Mouse (Mus musculus) lung, adult 18-20 months (tissue): ENCODE data around the gene Ufsp2.
A peak's percentile ranks its signal among the peaks of the same experiment; 100 is the strongest.

ENCODE experiments used
- DNase-seq, 2 experiments: peaks; one replicate each; pipeline ENCODE4 v3.0.0; 2022; ENCODE audit warnings: mixed read lengths in 2 of 2

Gene Ufsp2

DNA sequence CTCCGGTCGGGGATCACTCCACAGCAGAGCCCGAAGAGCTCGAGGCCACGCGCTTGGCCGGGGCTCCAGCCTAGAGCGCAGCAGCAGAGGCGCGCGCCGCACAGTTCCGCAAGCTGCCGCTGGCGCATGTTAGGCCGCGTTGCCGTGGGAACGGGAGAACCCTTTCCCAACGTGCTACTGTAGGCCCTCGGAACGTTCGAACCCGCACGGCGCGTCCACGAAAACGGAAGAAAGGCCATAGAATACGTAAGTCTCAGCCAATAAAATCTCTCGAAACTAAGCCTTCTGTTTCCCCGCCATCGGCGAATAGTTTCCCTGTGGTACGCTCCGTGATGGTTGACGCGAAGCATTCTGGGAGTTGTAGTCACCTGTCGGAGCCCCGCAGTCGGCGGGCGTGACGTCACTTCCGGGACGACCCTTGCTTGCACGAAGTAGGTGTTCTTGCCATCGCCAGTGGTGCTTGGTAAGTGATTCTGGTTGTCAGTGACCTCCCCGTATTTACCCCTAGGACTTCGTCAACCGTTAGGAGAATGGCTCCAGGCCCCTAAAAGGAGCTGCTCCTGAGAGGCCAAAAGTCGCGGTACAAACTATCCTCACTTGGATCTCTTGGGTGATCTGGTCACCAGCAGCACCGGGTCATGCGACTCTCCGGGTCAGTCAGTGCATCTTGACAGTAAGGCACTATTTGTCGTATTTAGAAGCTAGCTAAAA lies at the start of gene Ufsp2, which contains the start of gene 1700029J07Rik:
Gene Ufsp2, plus strand, starts transcription at position 403 of the 711 bp plus-strand sequence.
Gene 1700029J07Rik, minus strand, starts transcription at position 127 of the 711 bp plus-strand sequence.
- DNase-seq, result peak; percentile 97

DNA sequence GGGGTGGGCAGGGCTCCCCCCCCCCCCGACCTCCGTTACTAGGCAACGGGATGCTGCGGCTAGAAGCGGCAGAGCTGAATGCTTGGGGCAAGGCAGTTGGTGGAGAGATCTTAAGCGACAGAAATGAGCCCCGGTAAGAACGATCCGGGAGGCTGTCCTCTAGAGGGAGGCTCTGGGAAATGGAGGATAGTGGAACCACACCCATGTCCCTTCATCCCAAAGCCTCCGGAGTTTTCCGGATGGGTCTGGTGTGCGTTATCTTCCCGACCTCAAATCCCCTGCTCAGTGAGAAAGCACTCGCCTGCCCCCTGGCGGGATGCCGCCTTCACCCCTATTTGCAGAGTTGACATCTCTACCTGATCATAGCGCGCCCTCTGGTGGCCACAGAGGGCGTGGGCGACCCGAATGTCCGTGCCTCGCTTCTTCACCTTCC lies 40.7 kb upstream of the Ufsp2 start, which contains the start of gene Ccdc110:
Gene Ccdc110, plus strand, starts transcription at position 38 of the 433 bp plus-strand sequence.
- DNase-seq, result peak; percentile 89 to 93

DNA sequence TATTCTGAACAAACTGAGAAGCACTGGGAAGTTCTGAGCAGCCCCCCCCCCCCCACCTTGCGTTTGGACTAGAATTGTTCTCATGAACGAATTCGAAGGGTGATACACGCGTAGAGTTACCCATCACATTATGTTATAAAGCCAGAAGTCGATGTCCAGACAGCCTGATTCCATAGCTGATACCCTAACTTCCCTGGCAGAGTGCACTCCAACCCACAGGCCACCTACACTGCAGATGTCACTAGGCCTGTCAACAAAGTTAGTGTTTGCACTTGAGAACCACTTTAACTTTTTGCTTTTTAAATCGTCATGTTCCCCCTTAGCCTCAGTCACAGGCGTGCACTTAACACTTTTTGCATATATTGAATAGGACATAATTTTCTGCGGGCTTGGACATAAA lies 38.3 kb upstream of the Ufsp2 start:
- no peak for DNase-seq

DNA sequence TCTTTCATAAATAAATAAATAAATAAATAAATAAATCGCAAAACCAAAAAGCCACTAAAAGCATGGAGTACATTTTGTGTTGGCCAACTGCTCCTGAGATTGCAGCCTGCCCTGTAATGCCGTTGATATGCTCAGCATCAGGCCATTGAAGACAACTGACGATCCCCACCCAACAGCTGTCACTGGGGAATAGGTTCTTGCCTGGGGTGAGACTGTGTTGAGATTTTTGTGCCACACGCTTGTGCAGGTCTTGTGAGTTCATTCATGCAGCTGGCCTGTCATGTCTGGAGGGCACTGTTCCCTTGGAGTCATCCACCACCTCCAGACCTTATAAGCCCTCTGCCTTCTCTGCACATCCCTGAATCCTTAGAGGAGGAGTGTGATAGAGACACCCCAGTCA lies 29.0 kb upstream of the Ufsp2 start:
- no peak for DNase-seq

DNA sequence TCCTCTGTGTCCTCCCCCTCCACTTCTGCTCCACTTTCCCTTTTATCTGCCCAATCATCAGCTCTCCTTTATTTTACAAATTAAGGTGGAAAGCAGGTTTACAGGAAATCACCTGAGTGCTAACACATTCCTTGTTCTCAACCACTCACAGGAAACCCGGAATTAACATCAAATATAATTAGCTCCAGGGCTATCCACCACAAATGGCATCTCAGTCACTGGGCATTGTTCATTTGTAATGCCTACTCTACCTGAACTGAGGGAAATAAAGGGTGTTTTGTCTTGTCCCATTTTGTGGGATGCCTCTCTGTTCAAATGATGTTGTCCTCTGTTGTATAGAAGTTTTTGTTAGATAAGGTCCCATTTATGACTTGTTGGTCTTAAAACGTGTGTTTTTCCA lies 24.7 kb upstream of the Ufsp2 start:
- no peak for DNase-seq

DNA sequence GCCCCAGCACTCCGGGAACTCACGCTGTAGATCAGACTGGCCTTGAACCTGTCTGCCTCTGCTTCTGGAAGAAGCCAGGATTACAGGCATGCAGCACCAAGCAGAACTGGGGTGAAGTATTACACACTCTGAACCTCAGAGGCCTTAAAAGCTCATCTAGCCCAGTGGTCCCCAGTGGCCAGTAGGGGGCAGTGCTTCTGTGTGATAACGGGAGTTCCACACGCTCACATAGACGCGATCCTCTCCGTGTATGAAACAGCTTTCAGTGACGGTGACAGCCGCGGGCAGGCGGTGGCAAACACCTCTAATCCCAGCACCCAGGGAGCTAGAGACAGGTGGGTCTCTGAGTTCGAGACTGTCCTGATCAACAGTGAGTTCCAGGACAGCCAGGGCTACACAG lies 4.4 kb upstream of the Ufsp2 start:
- peak in 1 of 2 experiments; percentile 3 for DNase-seq

DNA sequence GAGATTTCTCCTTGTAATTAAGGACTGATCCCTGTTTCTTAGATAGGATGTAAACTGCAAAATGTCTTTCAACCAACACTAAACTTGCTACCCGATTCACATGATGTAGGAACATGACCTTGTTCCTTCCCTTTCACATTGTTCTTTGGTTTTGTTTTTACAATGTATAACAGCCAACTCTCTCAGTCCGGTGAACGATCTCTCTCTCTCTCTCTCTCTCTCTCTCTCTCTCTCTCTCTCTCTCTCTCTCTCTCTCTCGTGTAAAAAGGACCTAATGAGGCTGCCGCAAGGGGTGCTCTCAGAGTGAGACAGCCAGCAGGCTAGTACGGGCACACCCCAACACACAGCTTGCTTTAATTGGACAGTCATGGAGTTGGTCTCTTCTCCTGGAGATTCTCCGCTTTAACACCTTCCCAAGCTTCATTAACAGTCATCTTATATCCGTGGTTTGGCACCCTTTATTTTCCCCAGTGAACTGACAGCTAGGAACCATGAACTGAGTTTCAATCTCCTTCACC lies 1.3 kb upstream of the Ufsp2 start:
- no peak for DNase-seq

DNA sequence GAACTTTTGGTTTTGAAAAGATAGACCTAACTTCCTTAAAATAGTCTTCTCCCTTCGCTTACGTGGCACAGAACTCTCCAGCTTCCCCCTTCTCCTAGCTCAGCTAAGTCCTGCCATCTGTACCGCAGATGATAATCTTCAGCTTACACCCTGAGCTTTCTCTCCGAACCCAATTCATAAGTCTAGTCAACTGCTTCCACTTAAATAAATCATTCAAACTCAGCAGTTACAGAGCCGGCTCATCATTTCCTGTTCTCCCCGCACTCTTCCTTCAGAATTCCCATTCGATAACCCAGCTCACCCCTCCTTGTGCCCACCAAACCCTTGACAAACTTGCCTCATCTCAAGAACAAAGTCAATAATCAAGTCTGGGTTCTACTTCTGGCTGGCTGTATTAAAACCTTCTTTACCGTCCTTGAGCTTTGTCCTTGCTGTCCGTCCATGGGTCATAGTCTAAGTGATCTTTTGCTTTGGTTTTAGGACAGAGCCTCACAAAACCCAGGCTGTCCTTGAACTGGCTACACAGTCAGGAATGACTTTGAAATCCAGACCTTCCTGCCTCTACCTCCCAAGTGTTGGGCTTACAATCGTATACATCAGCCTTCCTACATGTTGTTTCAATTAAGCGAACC lies 625 bp downstream of the Ufsp2 start:
- no peak for DNase-seq

DNA sequence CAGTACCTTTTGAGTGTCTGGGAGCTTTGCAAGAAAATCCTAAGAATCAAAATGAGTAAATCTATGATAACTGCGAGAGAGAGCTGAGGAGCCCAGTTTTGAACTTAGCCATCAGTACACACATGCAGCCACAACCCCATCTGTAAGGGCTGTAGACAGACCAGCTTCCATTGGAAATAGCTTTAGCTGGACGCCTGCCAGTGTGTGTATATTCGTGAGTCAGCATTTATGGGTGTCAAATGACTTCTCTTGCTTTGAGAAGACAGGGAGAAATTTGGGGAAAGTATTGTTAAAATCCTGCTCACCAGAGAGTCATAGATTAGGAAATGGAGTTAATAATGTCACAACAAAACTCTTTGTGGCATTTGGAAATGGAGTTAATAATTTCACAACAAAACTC lies 11.3 kb downstream of the Ufsp2 start:
- DNase-seq, result no peak

DNA sequence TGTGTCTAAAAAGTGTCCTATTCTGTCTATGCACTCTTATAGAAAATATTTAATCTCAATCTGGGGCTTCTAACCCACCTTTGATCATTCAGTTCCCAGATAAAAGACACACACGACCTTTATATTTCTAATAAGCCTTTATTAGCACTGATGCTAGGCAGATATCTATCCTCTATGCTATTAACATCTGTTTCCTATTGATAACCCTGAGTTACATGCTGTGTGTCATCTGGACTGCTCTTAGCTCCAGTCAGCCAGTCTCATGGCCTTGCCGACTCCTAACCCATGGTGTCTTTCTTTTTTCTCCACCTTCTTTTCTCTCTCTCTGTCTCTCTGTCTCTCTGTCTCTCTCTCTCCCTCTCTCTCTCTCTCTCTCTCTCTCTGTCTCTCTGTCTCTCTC lies 12.9 kb downstream of the Ufsp2 start:
- DNase-seq, result no peak

DNA sequence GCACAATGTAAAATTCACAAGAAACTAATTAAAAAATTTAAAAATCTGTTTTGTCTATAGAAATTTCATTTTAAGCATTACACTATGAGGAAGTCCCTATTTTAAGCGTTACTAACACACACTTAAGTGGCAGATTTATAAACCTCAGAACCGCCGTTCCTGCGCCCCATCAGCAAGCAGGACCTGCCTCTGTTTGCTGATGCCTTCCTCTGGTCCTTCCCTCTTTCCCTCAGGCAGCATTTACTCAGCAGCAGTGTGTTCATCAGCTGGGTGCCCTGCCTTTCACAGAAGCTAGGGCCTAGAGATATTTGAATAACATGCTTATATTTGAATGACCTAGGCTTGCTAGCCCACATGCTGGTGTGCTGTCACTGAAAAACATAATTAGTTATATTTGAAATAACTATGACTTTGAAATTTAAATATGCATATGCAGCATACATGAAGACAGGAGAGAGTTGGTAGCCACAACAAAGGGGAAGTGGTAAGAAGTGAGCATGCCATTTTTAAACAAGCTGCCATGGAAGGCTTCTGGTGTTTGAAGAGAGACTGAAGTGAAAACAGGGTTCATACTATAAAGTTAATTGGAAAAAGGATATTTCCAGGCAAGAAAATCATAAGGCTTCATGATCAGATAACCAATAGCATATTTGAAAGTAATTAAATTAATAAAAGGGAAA lies 15.4 kb downstream of the Ufsp2 start:
- DNase-seq, result no peak

DNA sequence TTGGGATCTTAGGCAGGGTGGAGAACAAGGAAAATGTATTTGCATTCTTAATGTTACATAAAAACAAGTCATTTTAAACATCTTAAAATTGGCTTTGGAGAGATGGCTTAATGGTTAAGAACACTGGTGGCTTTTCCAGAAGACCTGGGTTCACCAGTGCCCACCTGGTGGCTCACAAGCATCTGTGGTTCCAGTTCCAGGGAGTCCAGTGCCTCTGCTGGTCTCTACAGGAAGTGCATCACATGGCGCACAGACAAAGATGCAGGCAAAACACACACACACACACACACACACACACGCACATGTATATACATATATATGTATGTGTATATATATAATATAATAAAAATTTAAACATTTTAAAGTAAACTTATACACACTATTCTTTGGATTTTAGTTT lies 18.8 kb downstream of the Ufsp2 start:
- DNase-seq, result no peak

DNA sequence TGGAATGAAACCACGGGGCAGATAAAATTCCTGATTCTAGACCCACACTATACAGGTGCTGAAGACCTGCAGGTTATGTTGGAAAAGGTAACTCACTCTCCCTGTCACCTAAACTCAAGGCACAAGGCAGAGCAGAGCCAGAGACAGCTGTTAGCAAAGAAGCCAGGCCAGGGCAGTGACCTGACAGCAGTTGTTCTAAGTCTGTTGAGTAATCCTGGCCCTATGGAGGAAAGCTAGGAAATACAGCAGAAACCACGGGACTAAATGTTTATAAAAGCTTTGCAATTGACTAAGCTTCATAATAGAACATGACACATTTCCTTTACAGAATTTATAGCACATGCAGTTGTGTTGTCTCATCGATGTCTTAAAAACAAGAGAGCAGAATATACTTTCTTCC lies 20.2 kb downstream of the Ufsp2 start:
- no peak for DNase-seq

DNA sequence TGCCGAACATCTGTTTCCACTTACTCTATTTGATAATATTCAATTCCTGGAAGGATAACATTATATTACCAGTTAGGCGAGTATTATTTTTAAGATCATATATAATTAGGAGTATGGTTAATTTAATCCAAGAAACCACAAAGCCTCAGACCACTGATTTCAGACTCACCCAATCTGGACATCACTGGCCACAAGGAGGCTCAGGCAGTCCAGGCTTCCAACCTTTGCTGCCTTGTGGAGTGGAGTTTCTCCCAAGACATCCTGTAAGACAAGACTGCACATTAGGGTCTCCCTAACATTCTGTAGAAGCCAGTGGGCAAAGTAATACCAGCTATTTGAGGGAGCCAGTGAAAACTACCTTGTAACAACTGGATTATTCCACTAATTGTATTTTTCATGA lies 22.9 kb downstream of the Ufsp2 start:
- DNase-seq, result no peak

DNA sequence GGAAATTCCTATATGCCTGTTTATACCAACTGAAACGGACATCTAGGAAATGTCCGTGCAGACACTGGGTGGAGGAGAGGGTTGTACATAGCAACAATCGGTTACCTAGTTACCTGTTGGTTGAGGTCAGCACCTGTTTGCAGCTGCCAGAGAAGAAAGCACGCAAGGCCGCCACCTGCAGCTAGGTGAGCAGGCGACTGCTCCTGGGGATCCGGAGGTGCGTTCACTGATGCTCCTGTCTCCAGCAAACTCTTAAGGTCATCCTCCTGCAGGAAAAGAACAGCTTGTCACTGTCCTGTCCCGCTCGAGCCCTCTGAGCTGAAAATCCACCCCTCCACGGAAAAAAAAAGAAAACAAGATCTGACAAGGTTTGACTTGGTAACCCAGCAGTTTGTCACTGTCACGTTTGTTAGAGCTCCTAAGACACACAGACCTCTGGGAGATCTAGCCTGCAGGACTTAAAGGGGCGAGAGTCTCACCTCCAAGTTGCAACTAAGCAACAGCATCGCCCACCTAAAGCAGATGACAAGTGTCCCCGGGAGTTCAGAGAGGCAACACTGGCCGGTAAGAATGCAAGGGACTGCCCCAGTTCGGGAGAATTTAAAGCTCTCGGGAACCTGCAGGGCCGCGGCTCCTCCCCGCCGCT lies 23.9 kb downstream of the Ufsp2 start, which contains the start of gene Lrp2bp:
Gene Lrp2bp, plus strand, starts transcription at position 166 of the 646 bp plus-strand sequence.
- peak; percentile 57 to 72 for DNase-seq

DNA sequence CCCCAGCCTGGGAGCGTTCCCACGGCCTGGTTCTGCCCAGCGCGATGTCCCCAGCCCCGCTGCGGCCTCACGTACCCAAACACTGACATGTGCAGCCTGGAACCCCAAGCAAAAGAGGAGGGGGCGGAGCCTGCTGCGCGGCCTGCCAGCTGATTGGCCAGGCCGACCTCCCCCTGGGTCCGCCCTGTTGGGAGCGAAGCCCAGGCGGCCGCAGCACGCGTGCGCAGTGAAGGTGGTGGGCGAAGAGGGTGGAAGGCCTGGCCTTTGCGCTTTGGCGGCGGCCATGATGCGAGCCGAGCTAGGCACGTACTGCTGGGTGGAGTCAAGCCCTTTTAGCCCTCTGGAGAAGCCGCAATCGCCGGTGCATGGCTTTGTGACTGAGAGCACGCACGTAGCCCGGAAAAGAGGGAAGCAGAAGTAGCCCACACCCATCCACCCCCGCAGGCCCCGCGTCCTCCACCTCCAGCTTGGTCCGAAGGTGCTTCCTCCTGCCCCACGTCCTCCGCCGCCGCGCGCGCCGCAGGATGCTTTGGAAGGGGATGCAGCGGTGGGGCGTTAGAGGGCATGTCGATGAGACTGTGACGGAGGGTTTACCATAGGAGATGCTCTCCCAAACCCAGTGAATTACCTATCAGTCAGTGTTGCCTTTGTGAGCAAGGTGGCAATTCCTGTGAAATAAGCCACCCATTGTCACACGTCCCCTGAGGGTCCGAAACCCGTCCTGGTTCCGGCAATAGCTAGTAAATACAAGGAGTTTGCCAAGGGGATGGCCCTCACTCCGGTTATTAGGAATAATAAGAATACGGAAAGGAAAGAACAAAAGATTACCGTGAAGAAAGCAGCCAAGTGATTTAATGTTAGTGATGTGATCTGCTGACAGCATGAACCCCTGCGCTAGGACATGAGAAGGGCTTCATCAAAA lies 24.7 kb downstream of the Ufsp2 start:
- DNase-seq, result peak; percentile 99

DNA sequence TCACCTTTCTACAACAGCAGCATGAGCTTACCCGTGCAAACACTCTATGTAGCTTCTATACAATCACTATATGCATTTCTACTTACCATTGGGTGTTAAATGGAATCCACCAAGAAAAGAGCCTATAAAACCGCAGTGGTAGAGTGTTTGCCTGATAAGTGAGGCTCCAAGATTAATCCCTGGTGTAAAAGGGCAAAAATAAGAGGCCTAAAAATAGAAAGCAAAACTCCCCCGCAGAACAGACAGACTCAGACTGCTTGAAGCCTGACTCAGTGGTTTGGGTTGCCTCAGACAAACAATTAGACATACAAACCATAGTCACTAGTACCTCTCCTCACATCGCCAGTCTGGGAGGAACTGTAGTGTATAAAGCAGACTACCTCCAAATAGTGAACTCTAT lies 30.3 kb downstream of the Ufsp2 start, which contains the start of gene Ankrd37:
Gene Ankrd37, minus strand, starts transcription at position 112 of the 400 bp plus-strand sequence.
- no peak for DNase-seq

DNA sequence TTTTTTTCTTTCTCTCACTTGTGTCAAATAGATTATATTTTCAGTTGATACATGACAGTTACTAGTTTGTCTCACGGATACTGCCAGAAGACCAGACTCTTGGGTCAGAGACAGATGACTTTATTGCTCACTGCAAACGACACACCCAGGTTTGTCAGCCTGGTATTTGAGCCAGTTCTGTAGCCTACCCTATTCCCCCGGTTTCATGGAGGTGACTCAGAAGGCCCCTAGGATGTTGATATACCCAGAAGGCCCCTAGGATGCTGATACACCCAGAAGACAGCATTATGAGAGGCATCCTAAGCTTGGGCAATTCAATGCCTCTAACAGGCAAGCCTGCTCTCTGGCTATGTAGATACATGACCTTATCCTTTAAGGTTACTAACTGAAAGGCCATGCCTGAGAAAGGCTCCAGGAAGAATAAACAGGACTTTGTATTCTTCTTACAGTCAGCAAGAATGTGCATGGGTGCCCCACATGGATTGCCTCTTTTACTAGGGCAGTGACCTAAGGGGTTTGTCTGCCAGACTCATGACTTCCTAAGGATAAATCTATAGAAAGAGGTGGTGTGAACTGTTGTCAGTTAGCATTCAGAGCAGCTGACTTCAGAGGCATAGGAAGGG lies 31.8 kb downstream of the Ufsp2 start:
- DNase-seq, result no peak

DNA sequence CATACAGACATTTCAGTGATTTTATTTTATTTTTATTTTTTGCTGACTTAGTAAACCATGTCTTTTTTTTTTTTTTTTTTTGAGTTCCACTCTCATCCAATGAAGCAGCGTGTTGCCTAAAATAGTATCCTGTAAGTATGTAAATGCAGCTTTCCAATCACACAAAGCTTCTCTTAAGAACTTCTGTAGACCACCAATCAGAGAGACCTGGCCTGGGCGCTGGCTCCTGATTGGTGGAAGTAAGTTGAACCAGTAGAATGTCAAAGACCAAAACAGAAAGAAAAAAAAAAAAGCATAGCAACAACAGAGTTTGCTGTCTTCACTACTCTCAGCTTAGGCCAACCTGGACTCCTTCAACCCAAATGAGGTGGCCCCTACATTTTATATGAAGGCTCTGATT lies 35.0 kb downstream of the Ufsp2 start:
- DNase-seq, result peak in 1 of 2 experiments; percentile 14

DNA sequence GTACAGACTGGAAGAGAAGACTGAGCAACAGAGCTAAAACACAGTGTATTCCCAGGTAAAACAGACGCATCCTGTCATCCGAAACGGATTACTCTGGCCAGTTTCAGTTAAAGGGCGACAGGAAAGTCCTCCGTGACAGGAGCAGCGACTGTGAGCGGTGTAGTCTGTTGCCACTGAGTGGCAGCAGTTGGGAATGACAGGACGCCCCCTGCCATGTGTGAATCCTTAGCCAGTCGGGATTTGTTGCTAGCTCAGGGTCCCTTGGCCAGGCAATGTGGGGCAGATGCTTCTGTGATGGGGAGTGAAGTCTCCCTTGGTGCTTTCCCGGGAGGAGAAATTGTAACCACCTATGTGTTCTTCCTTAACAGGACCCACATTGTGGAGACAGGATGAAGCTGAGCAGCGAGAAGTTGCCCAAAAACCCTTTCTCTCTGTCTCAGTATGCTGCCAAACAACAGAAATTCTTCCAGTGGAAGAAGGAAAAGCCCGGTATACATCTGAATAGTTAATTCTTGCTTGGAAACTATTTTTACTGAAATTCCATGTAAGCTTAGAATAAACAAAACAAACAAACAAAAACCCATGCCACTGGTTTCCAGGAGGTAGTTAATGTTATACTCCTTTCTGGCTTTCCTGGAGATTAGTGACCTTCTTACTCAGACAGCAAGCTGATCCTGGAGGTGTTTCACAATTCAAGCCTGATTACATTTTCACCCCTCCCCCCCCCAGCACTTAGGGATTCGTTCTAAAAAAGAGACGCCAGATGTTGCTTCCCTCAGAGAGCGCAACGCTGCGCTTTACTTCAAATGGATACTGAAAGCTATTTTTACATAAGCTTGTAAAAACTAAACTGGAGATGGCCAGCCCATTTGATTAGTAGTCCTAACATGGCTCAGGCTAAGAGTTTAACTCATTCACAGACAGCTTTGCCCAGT lies 35.7 kb downstream of the Ufsp2 start:
- DNase-seq, result peak in 1 of 2 experiments; percentile 35
